Mouse (Mus musculus) small intestine, adult 2 months (tissue): ENCODE data around the gene Tnfsf14.

Source experiments
- CTCF ChIP-seq: fragments of 200-500 bp; IDR thresholded peaks from 2 replicates; pipeline ENCODE4 v1.5.1; 2012; ENCODE audit warnings: low read depth, mild to moderate bottlenecking, control low read depth, inconsistent platforms, low read length, moderate library complexity, mixed read lengths; ENCODE audit not compliant: insufficient replicate concordance, insufficient read length; ENCODE audit errors: extremely low read depth
- POLR2A ChIP-seq: fragments of 200-500 bp; IDR thresholded peaks from 2 replicates; pipeline ENCODE4 v1.6.1; 2012; ENCODE audit warnings: low read depth, mild to moderate bottlenecking, control low read depth, inconsistent platforms, low read length, moderate library complexity

GRCm38 (mm10) chr17:57153006-57153405, 41.0 kb downstream of the Tnfsf14 start:
- TF ChIP-seq CTCF = no peak
- no peak for TF ChIP-seq POLR2A
